Mouse (Mus musculus): ENCODE results near the gene Slc38a8.

DNA sequence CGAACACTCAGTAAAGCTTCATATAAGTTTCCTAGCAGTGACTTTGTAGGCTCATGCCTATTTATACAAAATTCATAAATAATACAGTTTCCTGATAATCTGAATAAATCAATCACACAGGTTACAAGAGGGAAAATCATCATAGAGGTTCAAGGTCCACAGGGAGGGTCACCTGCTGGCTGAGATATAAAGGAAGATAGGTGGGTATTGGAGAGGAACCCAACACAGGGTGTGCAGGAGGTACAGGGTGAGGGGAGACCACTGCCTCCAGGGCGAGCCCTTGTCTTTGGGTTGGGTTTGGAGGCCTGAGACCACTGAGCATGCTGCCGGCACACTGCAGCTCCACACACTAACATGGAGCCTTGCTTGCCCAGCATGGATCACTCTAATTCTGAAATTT, 29.9 kb upstream of the Slc38a8 start:
- no peak for TF ChIP-seq NELFE (IDR thresholded peaks at IDR 0.05; ENCODE audit: low read depth, low read length)
- TF ChIP-seq EP300 (IDR thresholded peaks at IDR 0.05; ENCODE audit: low read depth in 1 of 2, low read length in 2 of 2): no peak
- TF ChIP-seq E2F4 (IDR thresholded peaks at IDR 0.05; ENCODE audit: borderline replicate concordance, low read depth, low read length): no peak
- TF ChIP-seq SIN3A (IDR thresholded peaks at IDR 0.05; ENCODE audit: low read length): no peak
- no peak for TF ChIP-seq POLR2A (IDR thresholded peaks at IDR 0.05; ENCODE audit: control insufficient read depth in 1 of 2, insufficient read depth in 1 of 2, low read depth in 1 of 2, low read length in 2 of 2, poor library complexity in 1 of 2)
- TF ChIP-seq ETS1 (IDR thresholded peaks at IDR 0.05; ENCODE audit: low read depth, low read length): no peak
- TF ChIP-seq BHLHE40 (IDR thresholded peaks at IDR 0.05; ENCODE audit: borderline replicate concordance, low read depth, low read length): no peak
- TF ChIP-seq JUND (IDR thresholded peaks at IDR 0.05; ENCODE audit: low read depth, low read length): no peak
- no peak for TF ChIP-seq CTCF (IDR thresholded peaks at IDR 0.05 in 2 of 3, conservative IDR thresholded peaks at IDR 0.05 in 1 of 3; ENCODE audit: control insufficient read depth in 1 of 3, insufficient read depth in 1 of 3, low read depth in 2 of 3, low read length in 3 of 3, poor library complexity in 1 of 3, severe bottlenecking in 1 of 3)
- TF ChIP-seq KAT2A (conservative IDR thresholded peaks at IDR 0.05; ENCODE audit: low read depth, low read length): no peak
- TF ChIP-seq ZC3H11A (IDR thresholded peaks at IDR 0.05; ENCODE audit: low read depth, low read length): no peak
- no peak for TF ChIP-seq MAX (IDR thresholded peaks at IDR 0.05; ENCODE audit: low read length)
